Mouse (Mus musculus): Measurements from ENCODE around the gene Ccdc134. TPM values are rescaled to one million over a fixed set of nuclear protein-coding genes. Genes with fewer than 3 reads are reported as not detected.
"Not testable (repeated sequence)": the region's sequence is repeated elsewhere in the genome, so short reads cannot be mapped to it uniquely, and the experiment has no call there.

Ccdc134 gene
- polyA plus RNA-seq (2012; rRNA removed) = 18.0 and 18.4 TPM in 2 replicates

GRCm38 (mm10) chr15:82127426-82128374 lies at the start of gene Ccdc134:
Gene Ccdc134, plus strand, starts transcription at chr15:82127922.
- DNase-seq (ENCODE audit: low read depth, low spot score) = no peak
- under 1% methylated on average over 73 of the region's 74 CpGs for WGBS

- DNase-seq (ENCODE audit: low read depth, low spot score) = no peak
- 43% methylated on average over 10 of the region's 10 CpGs for WGBS
These were observed 47.8 kb upstream of the Ccdc134 start for GRCm38 (mm10) chr15:82079883-82080282.

GRCm38 (mm10) chr15:82081161-82081560 lies 46.6 kb upstream of the Ccdc134 start:
- WGBS = 23% methylated on average over 7 of the region's 7 CpGs
- DNase-seq (ENCODE audit: low read depth, low spot score) = no peak

- DNase-seq (ENCODE audit: low read depth, low spot score) = no peak
- 80% methylated on average over 9 of the region's 9 CpGs for WGBS
These were observed 42.1 kb upstream of the Ccdc134 start for GRCm38 (mm10) chr15:82085606-82086005.

- DNase-seq (ENCODE audit: low read depth, low spot score) = no peak
- 46% methylated on average over 12 of the region's 12 CpGs for WGBS
These were observed 41.6 kb upstream of the Ccdc134 start for GRCm38 (mm10) chr15:82086131-82086530.

- WGBS = 11% methylated on average over 10 of the region's 10 CpGs
- no peak for DNase-seq (ENCODE audit: low read depth, low spot score)
These were observed 40.5 kb upstream of the Ccdc134 start for GRCm38 (mm10) chr15:82087266-82087665.

- no peak for DNase-seq (ENCODE audit: low read depth, low spot score)
- WGBS = 72% methylated on average over 7 of the region's 7 CpGs
These were observed 36.7 kb upstream of the Ccdc134 start for GRCm38 (mm10) chr15:82091061-82091460.

- no peak for DNase-seq (ENCODE audit: low read depth, low spot score)
- WGBS = 18% methylated on average over 8 of the region's 8 CpGs
These were observed 20.7 kb upstream of the Ccdc134 start for GRCm38 (mm10) chr15:82106953-82107555.

GRCm38 (mm10) chr15:82120544-82120943 lies 7.2 kb upstream of the Ccdc134 start:
- WGBS = 33% methylated on average over 8 of the region's 8 CpGs
- DNase-seq (ENCODE audit: low read depth, low spot score) = no peak

DNA sequence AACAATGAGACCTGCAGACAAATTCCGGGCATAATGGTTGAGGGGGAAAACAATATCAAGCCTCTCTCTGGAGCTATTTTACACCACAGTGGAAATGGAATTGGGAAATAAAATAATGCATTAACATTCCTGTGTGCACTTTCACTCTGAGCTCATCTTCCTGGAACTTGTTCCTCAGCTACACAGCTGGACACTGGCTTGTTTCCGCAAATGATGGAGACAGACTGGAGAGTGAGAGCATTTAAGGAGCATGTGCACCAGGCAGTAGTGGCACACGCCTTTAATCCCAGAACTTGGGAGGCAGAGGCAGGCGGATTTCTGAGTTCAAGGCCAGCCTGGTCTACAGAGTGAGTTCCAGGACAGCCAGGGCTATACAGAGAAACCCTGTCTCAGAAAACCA lies 1.0 kb upstream of the Ccdc134 start:
- not testable (repeated sequence) for DNase-seq (ENCODE audit: low read depth, low spot score)
- WGBS = 80% methylated on average over 4 of the region's 4 CpGs

GRCm38 (mm10) chr15:82128398-82128797 lies 676 bp downstream of the Ccdc134 start:
- 1% methylated on average over 5 of the region's 5 CpGs for WGBS

GRCm38 (mm10) chr15:82130599-82130998 lies 2.9 kb downstream of the Ccdc134 start:
- DNase-seq (ENCODE audit: low read depth, low spot score) = no peak
- 83% methylated on average over 7 of the region's 7 CpGs for WGBS

More at GRCm38 (mm10) chr15:82128398-82128797, 676 bp downstream of the Ccdc134 start:
- DNase-seq (ENCODE audit: low read depth, low spot score) = no peak

DNA sequence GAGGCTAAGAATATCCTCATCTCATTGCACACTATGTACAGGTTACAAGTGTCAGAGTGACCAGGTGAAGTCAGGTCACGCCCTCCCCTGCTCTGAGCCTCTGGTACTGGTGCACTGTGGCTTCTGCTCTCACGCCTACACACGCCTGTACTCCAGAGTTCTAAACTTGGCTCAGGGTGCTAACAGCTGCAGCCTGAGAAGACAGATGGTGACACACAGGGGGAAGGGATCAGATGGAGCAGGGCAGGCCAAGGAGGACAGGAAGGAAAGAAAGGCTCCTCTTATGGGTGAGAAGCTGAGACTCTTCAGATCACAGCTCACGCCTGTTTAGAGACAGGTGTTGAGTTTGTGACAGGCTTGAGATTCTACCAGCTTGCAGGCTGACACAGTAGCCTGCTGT lies 7.7 kb downstream of the Ccdc134 start:
- WGBS = 61% methylated on average over 4 of the region's 4 CpGs
- no peak for DNase-seq (ENCODE audit: low read depth, low spot score)

DNA sequence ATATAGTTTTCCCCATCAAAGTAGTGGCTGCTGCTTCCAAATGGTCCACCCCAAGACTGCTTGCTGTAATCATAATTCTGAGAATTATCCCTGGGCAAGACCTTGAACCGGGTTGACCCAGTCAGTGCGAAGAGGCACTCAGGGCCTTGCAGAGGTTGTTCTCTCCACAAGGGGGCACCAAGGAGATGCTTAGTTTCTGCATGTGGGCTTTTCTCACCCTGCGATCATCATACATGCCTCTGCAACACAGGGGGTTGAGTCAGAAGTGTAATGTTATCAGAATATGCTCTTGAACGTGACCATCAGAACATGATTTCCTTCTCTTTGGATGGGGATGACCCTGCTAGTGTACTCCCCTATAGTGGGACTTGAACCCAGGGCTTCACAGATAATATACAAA lies 10.8 kb downstream of the Ccdc134 start:
- 33% methylated on average over 4 of the region's 4 CpGs for WGBS
- no peak for DNase-seq (ENCODE audit: low read depth, low spot score)

DNA sequence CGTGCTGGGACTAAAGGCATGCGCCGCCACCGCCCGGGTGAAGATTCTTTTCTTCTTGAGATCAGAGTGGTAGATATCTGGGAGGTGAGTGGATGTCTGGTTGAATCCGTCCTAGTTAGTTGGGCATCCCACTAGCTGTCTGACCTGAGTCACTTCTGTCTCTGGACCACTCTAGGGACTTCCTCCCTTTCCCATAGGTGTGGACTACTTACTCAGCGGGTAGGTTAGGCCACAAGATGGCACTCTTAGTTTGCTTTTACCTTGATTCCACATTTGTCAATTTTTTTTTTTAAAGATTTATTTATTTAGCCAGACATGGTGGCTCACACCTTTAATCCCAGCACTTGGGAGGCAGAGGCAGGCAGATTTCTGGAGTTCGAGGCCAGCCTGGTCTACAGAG lies 11.5 kb downstream of the Ccdc134 start:
- DNase-seq (ENCODE audit: low read depth, low spot score) = no peak
- 90% methylated on average over 8 of the region's 8 CpGs for whole genome bisulfite sequencing

DNA sequence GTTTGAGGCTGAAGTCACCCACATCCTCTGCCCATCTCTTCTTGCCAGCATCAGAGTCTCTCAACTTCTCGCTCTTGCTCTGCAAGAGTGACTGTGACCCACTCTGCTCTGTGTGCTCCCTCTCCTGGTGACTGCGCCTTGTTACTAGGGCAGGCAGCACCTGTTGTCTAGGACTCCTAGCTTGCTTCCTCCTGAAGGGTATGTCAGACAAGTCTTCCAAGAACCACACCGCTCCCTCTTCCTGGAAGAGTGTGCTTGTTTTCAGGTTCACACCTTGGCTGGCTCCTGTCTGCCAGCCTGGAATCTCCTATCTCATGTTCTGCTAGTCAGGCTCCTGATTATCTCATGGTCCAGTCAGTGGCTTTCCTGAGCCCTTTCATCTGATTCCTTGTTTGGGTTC lies 12.6 kb downstream of the Ccdc134 start:
- 42% methylated on average over 3 of the region's 3 CpGs for WGBS
- no peak for DNase-seq (ENCODE audit: low read depth, low spot score)

DNA sequence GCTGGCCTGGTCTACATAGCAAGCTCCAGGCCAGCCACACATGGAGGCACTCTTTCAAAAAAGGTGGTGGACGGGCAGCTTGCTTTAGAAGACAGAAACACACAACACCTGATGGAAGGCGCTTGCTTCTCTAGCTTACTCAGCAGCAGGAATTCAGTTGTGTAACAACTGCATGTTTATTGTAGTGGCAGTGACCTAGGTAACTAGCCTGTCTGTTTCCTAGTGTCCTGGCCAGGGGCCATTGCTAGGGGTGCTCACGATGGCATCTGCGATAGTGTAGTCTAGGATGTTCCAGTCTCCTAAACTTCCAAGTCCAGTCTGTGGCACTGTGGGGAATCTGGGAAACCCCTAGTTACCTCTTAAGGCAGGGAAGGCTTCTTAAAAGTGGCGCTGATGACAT lies 16.4 kb downstream of the Ccdc134 start:
- WGBS = 39% methylated on average over 5 of the region's 5 CpGs
- no peak for DNase-seq (ENCODE audit: low read depth, low spot score)

- no peak for DNase-seq (ENCODE audit: low read depth, low spot score)
- 40% methylated on average over 2 of the region's 2 CpGs for WGBS
These were observed 17.7 kb downstream of the Ccdc134 start for GRCm38 (mm10) chr15:82145408-82145807.

DNA sequence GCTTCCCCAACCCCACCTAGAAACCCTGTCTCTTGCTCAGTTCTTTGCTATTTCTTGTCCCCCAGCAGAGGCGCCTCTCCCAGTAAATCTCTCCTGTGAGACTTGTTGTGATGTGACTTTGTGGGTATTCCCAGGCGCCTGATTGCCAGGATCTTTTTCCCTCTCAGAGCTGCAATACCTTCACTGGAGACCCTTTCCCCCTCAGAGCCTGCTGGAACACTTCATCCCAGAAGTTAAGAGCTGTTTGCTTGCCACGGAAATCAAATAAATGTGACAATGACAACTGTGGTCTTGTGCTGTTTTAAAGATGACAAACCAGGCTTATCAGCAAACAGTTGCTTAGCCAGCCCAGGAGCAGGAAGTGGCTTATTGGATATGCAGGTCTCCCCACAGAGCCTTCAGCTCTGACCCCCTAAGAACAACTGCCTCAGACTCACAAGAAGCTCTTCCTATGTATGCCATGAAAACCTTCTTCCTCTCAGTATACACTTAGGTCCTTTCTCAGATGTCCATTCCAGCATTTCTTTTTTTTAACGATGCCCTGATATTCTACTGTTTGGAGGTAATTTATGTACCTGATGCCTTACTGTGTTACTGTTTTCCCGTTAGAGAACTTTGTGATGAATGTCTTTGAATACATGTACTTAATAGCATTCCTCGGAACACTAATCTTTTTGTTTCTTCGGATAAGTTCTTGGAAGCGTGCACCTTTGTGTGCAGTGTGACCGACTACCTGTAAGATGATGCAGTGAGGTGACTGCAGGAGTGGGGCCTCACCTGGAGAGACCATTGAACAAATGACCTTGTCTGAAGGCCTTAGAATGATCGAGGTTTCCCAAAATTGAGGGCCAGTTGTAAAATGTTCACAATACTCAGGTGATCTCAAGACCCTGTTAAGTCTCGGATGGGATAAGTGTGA lies 18.4 kb downstream of the Ccdc134 start:
- 15% methylated on average over 11 of the region's 11 CpGs for WGBS
- DNase-seq (ENCODE audit: low read depth, low spot score) = no peak
